Mouse (Mus musculus): ENCODE results near the gene Zic5. TPM values are rescaled to one million over a fixed set of nuclear protein-coding genes. Genes with fewer than 3 reads are reported as not detected.

Zic5 gene
- polyA plus RNA-seq, 1 experiment: not detected

DNA sequence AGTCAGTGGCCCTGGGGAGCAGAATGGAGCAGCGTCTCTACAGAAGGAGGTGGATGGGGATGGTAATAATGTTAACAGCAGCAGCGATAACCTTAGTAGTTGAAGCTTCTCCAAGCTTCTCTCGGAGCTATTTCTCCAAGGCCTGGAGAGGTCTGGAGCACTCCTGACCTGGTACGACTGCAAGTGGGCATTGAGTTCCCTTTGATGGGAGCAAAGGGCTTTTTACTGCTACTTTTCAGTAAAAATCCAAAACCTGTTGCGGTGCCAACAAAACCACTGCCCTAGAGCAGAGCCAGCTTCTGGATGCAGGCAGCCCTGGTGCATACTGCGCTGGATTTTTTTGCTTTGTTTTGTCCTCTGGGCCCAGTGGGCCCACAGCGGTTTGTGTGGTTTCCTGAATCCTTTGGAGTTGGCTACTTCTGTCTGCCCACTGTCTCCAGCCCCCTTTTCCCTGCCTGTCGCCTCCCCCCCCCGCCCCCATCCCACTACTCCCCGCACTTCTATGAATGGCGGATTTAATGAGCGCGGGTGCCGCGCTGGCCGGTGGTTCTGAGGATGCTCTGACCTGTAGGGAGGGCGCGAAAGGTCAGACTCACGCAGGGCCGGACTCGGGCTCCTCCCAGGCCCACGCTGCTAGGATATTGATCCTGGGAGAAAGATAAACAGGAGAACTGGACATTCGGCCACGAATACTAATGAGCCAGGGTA is 19.5 kb upstream of the Zic5 start:
- WGBS: 5% methylated on average over 24 of the region's 24 CpGs
- TF ChIP-seq POLR2A (IDR thresholded peaks at IDR 0.05; ENCODE audit: low read depth, low read length): no peak
- TF ChIP-seq CTCF (conservative IDR thresholded peaks at IDR 0.05; ENCODE audit: insufficient read depth, insufficient read length, low read depth, low read length): no peak

DNA sequence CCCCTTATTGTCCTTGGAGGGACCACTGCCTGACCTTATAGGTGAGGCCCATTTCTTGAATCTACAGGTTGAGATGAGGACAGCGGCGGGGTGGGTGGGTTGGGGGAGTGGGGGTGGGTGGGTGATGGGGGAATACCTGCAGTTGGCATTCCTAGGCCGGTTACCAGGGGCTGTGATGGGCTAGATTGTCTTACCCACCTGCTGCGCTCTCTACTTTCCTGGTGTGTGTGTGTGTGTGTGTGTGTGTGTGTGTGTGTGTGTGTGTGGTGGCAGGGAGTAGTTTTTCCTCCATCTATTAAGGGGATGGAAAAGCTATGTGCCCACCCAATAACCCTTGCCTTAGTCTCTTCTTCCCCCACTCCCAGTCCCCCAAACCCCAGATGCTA is 19.0 kb upstream of the Zic5 start:
- 10% methylated on average over 4 of the region's 4 CpGs for WGBS
- Histone ChIP-seq H3K4me3 (ENCODE audit: insufficient read depth, low read depth, low read length) (no peak overlapping the region), H3K27me3 (replicated peaks; ENCODE audit: control insufficient read depth, insufficient read depth, low read length) (peaks cover 6% of the 10 kb centered on the region), H3K36me3 (ENCODE audit: control insufficient read depth, insufficient read depth, low read length) (no peaks in the 10 kb centered on the region), H3K4me1 (ENCODE audit: control insufficient read depth, insufficient read depth, low read length) (no peaks in the 10 kb centered on the region), H3K27ac (ENCODE audit: insufficient read depth, low read depth, low read length) (no peak overlapping the region)
- TF ChIP-seq POLR2A (IDR thresholded peaks at IDR 0.05; ENCODE audit: low read depth, low read length) (no peak), CTCF (conservative IDR thresholded peaks at IDR 0.05; ENCODE audit: insufficient read depth, insufficient read length, low read depth, low read length) (no peak)
- no peak for DNase-seq

More for the DNA sequence above, 19.5 kb upstream of the Zic5 start:
- no peaks in the 10 kb centered on the region for H3K36me3 ChIP-seq (ENCODE audit: control insufficient read depth, insufficient read depth, low read length)
- no peak overlapping the region for H3K27ac ChIP-seq (ENCODE audit: insufficient read depth, low read depth, low read length)
- H3K27me3 ChIP-seq (replicated peaks; ENCODE audit: control insufficient read depth, insufficient read depth, low read length): peaks cover 6% of the 10 kb centered on the region
- DNase-seq: no peak
- H3K4me1 ChIP-seq (ENCODE audit: control insufficient read depth, insufficient read depth, low read length): no peaks in the 10 kb centered on the region
- no peak overlapping the region for H3K4me3 ChIP-seq (ENCODE audit: insufficient read depth, low read depth, low read length)

DNA sequence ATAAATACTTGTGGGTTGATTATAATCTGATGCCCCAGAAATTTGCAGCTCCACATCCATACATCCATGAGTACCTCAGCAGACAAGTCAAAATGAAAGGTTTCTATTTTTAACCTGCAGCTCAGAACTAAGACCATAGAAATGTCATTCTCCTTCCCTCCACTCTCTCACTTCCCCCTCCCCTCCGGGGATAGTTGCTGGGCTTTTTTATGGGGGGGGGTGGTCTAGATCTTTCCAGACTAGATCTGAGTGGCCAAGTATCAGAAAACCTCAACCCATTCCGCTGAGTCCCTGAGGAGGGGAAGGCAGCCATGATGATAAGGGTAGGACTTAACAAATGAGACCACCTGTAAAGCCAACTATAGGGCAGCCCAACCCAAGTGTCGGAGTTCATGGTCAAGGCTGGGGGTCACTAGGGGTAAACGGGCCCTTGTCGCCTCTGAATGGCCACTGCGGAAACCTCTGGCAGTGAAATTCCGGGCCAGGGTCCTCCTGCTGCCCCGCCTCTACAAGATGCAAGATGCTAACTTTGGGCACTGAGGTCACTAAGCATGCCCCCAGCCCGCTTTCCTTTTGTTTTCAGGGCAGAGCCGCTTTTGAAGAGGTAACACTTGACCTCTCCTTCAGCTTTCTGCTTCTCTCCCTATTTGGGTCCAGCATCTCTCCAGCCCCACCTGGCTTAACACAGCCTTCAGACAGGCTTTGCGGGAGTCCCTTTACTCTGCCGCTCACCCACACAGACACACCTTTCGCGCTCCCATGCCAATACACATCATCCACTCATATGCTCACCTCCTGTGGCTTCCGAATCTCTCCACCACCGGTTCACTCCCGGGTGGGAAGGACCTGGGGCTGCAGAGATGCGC is 18.3 kb upstream of the Zic5 start:
- H3K27ac ChIP-seq (ENCODE audit: insufficient read depth, low read depth, low read length): no peak overlapping the region
- H3K4me1 ChIP-seq (ENCODE audit: control insufficient read depth, insufficient read depth, low read length): no peaks in the 10 kb centered on the region
- H3K36me3 ChIP-seq (ENCODE audit: control insufficient read depth, insufficient read depth, low read length): no peaks in the 10 kb centered on the region
- WGBS: 5% methylated on average over 18 of the region's 18 CpGs
- H3K27me3 ChIP-seq (replicated peaks; ENCODE audit: control insufficient read depth, insufficient read depth, low read length): peaks cover 9% of the 10 kb centered on the region
- DNase-seq: no peak
- TF ChIP-seq POLR2A (IDR thresholded peaks at IDR 0.05; ENCODE audit: low read depth, low read length) (no peak), CTCF (conservative IDR thresholded peaks at IDR 0.05; ENCODE audit: insufficient read depth, insufficient read length, low read depth, low read length) (no peak)
- H3K4me3 ChIP-seq (ENCODE audit: insufficient read depth, low read depth, low read length): no peak overlapping the region

DNA sequence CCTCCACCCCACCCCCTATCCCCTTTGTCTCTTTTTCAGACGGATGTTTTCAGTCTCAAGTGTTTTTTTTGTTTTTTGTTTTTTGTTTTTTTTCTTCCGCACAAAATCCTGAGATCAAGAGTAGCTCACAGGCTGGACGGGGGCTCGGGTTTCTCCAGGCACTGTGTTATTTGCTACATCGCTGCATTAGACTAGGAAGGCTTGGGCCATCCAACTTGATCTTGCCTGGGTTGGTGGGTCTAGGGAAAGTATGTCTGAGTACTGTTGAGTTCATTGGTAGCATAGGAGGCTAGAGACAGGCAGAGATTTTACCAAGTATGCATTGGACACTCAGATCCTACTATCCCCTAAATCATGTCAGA is 17.5 kb upstream of the Zic5 start:
- H3K36me3 ChIP-seq (ENCODE audit: control insufficient read depth, insufficient read depth, low read length): no peaks in the 10 kb centered on the region
- no peaks in the 10 kb centered on the region for H3K4me1 ChIP-seq (ENCODE audit: control insufficient read depth, insufficient read depth, low read length)
- no peak for TF ChIP-seq POLR2A (IDR thresholded peaks at IDR 0.05; ENCODE audit: low read depth, low read length)
- TF ChIP-seq CTCF (conservative IDR thresholded peaks at IDR 0.05; ENCODE audit: insufficient read depth, insufficient read length, low read depth, low read length): no peak
- WGBS: 12% methylated on average over 5 of the region's 5 CpGs
- peaks cover 11% of the 10 kb centered on the region for H3K27me3 ChIP-seq (replicated peaks; ENCODE audit: control insufficient read depth, insufficient read depth, low read length)
- H3K27ac ChIP-seq (ENCODE audit: insufficient read depth, low read depth, low read length): no peak overlapping the region
- DNase-seq: no peak
- H3K4me3 ChIP-seq (ENCODE audit: insufficient read depth, low read depth, low read length): no peak overlapping the region

DNA sequence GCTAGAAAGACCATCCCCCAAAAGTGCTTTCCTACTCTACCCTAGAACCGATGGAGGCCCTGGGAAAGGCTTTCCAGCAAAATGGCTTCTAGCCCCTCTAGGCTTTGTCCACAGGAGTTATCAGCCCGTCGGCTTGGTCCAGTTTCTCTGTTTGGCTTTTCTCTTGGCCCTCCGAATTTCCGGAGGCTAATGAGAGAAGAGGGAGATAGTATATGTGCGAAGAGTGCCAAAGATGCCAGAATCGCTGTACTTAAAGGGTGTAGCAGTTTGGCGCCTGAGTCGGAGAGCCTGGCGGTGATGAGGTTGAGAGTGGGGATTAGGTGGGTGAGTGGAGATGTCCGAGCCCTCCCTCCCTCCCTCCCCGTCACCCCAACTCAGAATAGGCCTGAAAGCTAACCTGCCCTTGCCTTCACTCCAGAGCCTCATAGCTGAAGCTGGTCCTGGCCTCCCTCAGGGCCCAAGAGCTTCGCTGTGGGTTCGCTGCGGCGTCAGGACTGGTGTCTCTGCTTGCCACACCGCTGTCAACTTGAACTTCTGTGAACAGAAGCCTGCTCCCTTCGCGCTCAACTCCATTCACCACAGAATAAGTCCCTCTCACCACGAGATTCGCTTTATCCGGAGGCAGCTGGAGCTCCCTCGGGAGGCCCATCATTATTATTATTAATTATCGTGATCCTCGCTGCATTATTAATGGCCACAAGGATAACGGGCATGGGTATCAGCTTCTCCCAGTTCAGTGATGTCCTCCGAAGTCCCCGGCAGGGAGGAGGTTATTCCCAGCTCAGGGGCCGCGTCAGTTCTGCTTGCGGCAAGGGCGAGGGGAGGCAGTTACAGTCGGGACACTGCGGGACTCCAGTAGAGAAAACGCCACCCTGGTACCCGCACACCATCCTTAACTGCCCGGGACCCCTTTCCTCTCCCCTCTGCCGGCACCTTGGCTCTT is 16.9 kb upstream of the Zic5 start:
- WGBS: 7% methylated on average over 38 of the region's 38 CpGs

DNA sequence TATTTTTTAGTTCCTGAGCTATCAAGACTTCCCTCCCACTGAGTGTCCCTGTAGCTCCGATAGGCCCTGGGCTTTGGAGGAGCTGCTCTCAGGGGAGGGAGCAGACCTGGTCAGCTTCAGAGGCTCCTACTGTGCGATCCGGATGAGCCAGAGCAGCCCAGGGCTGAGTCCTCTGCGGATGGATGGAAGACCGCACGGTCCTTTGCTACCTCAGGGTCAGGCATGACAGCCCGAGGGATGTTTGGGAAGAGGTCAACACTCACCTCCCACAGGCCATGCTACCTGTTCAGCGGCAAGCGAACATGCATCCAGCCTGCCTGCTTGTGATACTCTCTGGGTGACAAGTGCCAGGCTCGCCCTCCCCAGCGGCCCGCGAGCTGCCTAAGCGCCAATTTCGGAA is 15.7 kb upstream of the Zic5 start:
- DNase-seq: no peak
- 10% methylated on average over 15 of the region's 15 CpGs for WGBS

More for the DNA sequence above, 16.9 kb upstream of the Zic5 start:
- Histone ChIP-seq H3K27me3 (replicated peaks; ENCODE audit: control insufficient read depth, insufficient read depth, low read length) (peaks cover 10% of the 10 kb centered on the region), H3K36me3 (ENCODE audit: control insufficient read depth, insufficient read depth, low read length) (no peaks in the 10 kb centered on the region), H3K4me1 (ENCODE audit: control insufficient read depth, insufficient read depth, low read length) (no peaks in the 10 kb centered on the region), H3K4me3 (ENCODE audit: insufficient read depth, low read depth, low read length) (no peak overlapping the region), H3K27ac (ENCODE audit: insufficient read depth, low read depth, low read length) (no peak overlapping the region)
- TF ChIP-seq CTCF (conservative IDR thresholded peaks at IDR 0.05; ENCODE audit: insufficient read depth, insufficient read length, low read depth, low read length) (no peak), POLR2A (IDR thresholded peaks at IDR 0.05; ENCODE audit: low read depth, low read length) (no peak)
- no peak for DNase-seq

More for the DNA sequence above, 15.7 kb upstream of the Zic5 start:
- Histone ChIP-seq H3K27ac (ENCODE audit: insufficient read depth, low read depth, low read length) (no peak overlapping the region), H3K4me1 (ENCODE audit: control insufficient read depth, insufficient read depth, low read length) (no peaks in the 10 kb centered on the region), H3K4me3 (ENCODE audit: insufficient read depth, low read depth, low read length) (no peak overlapping the region), H3K27me3 (replicated peaks; ENCODE audit: control insufficient read depth, insufficient read depth, low read length) (peaks cover 11% of the 10 kb centered on the region), H3K36me3 (ENCODE audit: control insufficient read depth, insufficient read depth, low read length) (no peaks in the 10 kb centered on the region)
- no peak for TF ChIP-seq CTCF (conservative IDR thresholded peaks at IDR 0.05; ENCODE audit: insufficient read depth, insufficient read length, low read depth, low read length)
- no peak for TF ChIP-seq POLR2A (IDR thresholded peaks at IDR 0.05; ENCODE audit: low read depth, low read length)

All from kidney, adult 2 months (tissue).